Mouse (Mus musculus) heart, postnatal 25 days (tissue): ENCODE measurements around the gene Lyrm2. TPM values are rescaled to one million over a fixed set of nuclear protein-coding genes. Genes with fewer than 3 reads are reported as not detected.

Experiments used
- DNase-seq: peaks from one replicate; pipeline ENCODE4 v3.0.0; 2022; ENCODE audit warnings: low spot score
- intact Hi-C: fragments of 180-260 bp; cut with DNase I; formaldehyde crosslinking; loops from one replicate; pipeline ENCODE4 v1.15.1; 2025
- total RNA-seq, 2 experiments: library from RNA; stranded (reverse); gene quantifications; 2 replicates each; pipeline ENCODE4 v1.2.3; 2021

Gene Lyrm2
- 10 to 100 TPM; 30.2 to 35.3 TPM for total RNA-seq

- intact Hi-C loops, result loop anchor here (5.0 to 10.0 kb wide), 2 partner anchors 232 to 485 kb away; partner anchors contain the start of gene Ube2j1
- peak; percentile 61 for DNase-seq
Measured at GRCm38 (mm10) chr4:32799966-32800576, at the start of gene Lyrm2. Gene Lyrm2 (plus strand): TSS chr4:32800253.

DNA sequence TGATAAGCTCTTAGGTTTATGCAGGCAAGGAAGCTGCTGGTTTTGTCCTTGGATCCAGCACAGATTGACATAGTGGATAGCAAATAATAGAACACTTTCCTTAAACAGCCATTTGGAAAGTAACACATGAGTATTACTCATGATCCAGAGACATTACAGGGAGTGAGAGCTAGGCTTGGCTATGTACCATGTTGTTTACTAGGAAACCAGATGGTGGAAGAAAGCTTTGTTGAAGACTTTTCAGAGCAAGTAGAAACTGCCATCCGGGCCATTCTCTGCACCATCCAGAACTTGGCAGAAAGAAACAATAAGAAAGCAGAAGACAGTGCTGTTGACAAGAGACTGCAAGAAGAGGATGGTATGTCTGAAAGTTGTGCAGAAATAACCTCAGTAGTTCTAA, 49.3 kb upstream of the Lyrm2 start:
- intact Hi-C loops, result loop anchor here (5.0 kb wide), 1 partner anchor 267 kb away; no protein-coding TSS in a partner anchor
- DNase-seq, result no peak

GRCm38 (mm10) chr4:32757430-32757829, 42.6 kb upstream of the Lyrm2 start:
- intact Hi-C loops, result no loop called here

GRCm38 (mm10) chr4:32767471-32767870, 32.6 kb upstream of the Lyrm2 start:
- intact Hi-C loops, result no loop called here
- no peak for DNase-seq

More at GRCm38 (mm10) chr4:32757430-32757829, 42.6 kb upstream of the Lyrm2 start:
- no peak for DNase-seq

DNA sequence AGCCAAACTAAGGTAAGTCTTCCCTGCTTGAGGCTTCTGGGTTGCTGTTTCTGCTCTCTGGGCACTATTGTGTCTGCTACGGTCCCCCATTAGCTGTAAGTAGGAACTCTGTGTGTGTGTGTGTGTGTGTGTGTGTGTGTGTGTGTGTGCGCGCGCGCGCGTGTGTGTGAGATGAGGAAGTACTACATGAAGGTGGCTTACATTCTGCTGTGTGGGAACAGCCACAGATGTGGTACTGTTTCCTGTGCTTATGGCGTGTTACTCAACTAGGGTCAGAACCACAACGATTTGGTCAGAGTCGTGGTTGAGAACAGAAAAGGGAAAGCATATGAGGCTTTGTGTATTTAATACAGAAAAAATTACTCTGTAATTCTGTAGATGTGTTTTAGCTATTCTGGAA, 32.0 kb upstream of the Lyrm2 start:
- DNase-seq, result no peak
- intact Hi-C loops, result no loop called here

- intact Hi-C loops, result no loop called here
Measured at GRCm38 (mm10) chr4:32770284-32770810, 29.7 kb upstream of the Lyrm2 start.

GRCm38 (mm10) chr4:32779996-32780395, 20.1 kb upstream of the Lyrm2 start:
- no peak for DNase-seq
- intact Hi-C loops, result no loop called here

More at GRCm38 (mm10) chr4:32770284-32770810, 29.7 kb upstream of the Lyrm2 start:
- no peak for DNase-seq

GRCm38 (mm10) chr4:32787110-32787509, 12.9 kb upstream of the Lyrm2 start:
- DNase-seq, result no peak
- intact Hi-C loops, result no loop called here

GRCm38 (mm10) chr4:32789020-32789419, 11.0 kb upstream of the Lyrm2 start:
- intact Hi-C loops, result no loop called here
- no peak for DNase-seq

GRCm38 (mm10) chr4:32798976-32799375, 1.1 kb upstream of the Lyrm2 start:
- intact Hi-C loops, result no loop called here
- DNase-seq, result no peak

DNA sequence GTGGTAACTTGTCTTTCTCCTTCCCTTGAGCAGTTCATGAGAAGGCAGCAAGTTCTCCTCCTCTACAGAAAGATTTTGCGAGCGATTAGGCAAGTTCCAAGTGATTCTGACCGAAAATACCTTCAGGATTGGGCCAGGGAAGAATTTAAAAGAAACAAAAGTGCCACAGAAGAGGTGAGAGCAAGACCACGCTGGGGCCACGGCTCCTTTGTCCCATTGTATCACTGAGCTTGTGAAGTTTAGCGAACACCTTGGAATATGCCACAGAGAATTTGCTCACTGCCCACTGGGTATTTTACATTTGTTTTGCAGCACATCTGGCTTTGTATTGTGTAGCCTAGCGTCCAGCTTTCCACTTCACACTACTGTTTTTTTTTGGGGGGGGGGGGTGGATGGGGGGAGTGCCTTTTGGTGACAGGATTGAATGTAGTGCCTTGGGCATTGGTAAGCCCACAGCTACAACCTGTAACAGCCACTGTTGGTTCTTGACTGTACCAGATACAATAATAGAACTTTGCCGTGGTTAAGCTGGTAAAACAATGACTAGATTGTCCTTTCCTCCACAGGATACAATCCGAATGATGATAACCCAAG, 621 bp downstream of the Lyrm2 start:
- intact Hi-C loops, result loop anchor here (5.0 to 10.0 kb wide), 2 partner anchors 232 to 484 kb away; partner anchors contain the start of gene Ube2j1

GRCm38 (mm10) chr4:32817478-32817877, 17.4 kb downstream of the Lyrm2 start:
- intact Hi-C loops, result no loop called here
- DNase-seq, result no peak

More for the DNA sequence above, 621 bp downstream of the Lyrm2 start:
- no peak for DNase-seq

GRCm38 (mm10) chr4:32820676-32821075, 20.6 kb downstream of the Lyrm2 start:
- intact Hi-C loops, result no loop called here
- no peak for DNase-seq

DNA sequence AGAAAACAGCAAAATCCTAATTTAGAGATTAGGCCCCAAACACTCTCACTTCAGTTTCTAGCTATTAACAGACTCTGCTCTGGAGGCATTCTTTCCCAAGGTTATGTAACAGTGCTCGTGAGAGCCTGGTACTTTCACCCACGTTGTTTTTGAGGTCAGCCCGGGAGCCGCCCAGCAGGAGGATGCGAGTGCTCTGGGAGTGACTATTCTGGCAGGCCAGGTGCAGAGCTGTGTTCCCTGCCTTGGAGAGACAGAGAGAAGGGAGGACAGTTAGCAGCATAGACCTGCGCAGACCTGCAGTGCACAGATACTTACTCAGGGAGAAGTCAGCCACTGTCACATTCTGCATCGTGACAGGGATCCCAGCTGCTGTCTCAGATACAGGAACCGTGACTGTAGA, 24.2 kb downstream of the Lyrm2 start:
- intact Hi-C loops, result no loop called here
- DNase-seq, result no peak

DNA sequence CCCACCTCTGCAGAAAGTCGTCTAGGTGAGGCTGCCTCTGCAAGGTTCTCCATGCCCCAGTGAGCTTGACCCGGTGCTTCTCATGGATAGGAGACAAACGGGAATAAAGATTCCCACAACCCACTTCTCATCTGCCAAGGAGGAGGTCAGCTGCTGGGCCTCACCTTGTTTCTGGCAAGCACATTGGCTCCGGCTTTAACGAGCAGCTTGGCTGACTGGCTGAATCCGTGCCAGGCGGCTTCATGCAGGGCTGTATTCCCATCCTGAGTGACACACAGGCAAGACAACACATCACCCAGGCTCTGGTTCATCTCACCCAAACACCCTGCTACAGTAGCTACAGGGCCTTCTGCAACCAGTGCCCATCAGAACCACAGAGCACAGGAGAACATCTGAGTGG, 26.9 kb downstream of the Lyrm2 start:
- intact Hi-C loops, result no loop called here
- DNase-seq, result no peak

- no peak for DNase-seq
- intact Hi-C loops, result no loop called here
Measured at GRCm38 (mm10) chr4:32828385-32829077, 28.5 kb downstream of the Lyrm2 start.

DNA sequence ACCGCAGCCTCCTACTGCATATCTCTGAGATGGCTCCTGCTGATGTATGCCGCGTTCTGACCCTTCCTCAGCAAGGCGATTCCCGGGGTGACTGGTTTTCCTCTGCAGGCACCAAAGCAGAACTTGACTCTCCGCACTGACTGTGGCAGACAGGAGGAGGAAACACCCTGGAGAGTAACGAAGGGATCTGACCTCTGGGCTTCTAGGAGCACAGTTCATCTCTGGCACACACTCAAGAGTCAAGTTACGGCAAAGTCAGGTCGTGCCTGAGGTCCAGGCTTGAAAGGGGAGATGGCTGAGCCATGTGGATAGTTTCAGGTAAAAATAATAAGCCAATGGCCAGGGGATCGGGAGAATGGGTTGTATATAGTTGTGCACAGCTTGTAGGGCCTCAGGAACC, 29.3 kb downstream of the Lyrm2 start:
- intact Hi-C loops, result no loop called here
- DNase-seq, result no peak

DNA sequence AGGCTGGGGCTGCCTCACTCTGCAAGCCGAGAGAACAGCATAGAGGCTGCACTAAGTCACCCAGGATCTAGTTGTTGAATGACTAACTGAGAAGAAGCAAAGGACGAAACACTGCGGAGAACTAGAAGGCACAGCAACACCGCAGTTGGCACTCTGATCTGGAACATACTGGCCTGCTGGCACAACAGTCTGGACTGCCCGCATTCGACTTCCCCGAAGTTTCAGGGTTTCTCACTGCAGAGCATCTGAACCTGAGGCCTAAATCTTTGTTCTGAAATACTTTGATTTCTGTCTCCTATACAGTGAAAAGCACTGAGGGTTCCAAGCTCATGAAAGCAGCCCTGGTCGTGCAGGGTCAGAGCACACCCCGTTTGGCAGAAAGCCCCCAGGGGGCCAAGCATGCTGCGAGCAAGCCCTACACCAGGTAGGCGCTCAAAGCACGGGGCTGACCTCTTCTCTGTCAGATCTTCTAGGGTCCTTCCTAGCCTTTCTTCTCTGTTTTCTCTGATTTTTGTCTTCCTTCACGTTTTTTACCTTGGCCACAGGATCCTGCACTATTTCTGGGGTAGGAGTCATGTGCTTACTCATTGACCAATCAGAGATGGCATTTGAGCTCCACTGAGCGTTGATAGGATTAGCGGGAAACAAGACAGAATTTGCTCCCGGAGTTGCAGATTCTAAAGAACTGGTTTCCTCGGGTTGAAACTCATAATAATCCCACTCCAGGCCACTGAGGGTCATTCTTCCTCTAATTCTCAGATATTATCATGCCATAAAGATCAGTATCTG, 33.6 kb downstream of the Lyrm2 start:
- intact Hi-C loops, result loop anchor here (5.0 kb wide), 1 partner anchor 64 kb away; no protein-coding TSS in a partner anchor

DNA sequence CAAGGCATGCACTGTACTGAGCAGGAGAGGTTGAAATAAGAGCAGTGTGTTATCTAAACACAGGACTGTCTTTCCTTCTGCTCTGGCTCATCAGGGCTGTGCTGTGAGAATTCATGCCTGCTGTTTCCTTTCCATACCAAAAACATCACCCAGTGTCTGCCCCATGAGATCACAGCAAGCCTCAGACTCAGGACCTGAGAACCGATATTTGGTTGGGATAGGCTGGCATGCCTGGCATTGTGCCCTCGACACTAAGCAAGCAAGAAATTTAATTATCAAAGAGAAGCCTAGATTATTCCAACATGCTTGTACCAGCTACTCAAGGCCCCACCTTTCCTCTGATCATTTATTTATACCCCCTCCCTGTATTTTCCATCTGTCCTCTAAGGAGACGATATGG, 34.5 kb downstream of the Lyrm2 start:
- no peak for DNase-seq
- intact Hi-C loops, result loop anchor here (5.0 kb wide), 1 partner anchor 63 kb away; no protein-coding TSS in a partner anchor

More for the DNA sequence above, 33.6 kb downstream of the Lyrm2 start:
- DNase-seq, result no peak

DNA sequence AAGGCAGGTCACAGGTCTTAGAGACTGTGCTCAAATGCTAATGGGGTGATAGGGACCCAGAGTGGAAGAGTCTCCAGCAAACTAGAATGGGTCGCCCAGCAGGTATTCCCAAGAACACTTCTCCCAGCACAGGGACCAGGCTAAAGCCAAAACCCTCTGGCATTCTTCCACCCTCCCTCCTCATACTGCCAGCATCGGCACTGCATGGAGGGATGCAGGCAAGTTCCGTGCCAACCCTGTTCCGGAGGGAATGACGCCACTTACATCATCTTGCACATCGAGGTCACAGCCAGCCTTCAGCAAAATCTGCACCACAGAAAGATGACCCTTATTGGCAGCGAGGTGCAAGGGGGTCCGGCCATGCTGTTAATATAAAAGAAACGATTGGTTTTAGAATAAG, 36.0 kb downstream of the Lyrm2 start:
- no peak for DNase-seq
- intact Hi-C loops, result no loop called here
